33 mouse cellular contexts compared by ENCODE assay signal in genomic region chr6:13873959-13874358, GRCm38 (mm10). TPM values are rescaled to one million over a fixed set of nuclear protein-coding genes. Genes with fewer than 3 reads are reported as not detected.
DNase-seq lines count a peak whose midpoint lies in the region; ATAC-seq and TF ChIP-seq lines count a peak whose summit lies in the region.
"Had no signal": no experiment of that assay in that cellular context is flagged by ENCODE, and none has a peak within 500 bp of the region (broad histone marks: within the 10 kb centered on the region; RNA-seq: fewer than 3 reads in every experiment).

No protein-coding gene starts in this region.

- H3K27ac ChIP-seq in MEL (ENCODE audit: control insufficient read depth, low read depth, low read length), result no peak overlapping the region
- H3K27ac ChIP-seq: embryonic facial prominence, embryonic 15.5 days; forebrain, embryonic 13.5 days; hindbrain, embryonic 14.5 days; layer of hippocampus, adult 2 months; left cerebral cortex, adult 2 months; limb, embryonic 12.5 days; midbrain, embryonic 12.5 days; neural tube, embryonic 15.5 days; stomach, postnatal 0 days had no signal

- no peak for TF ChIP-seq POLR2A in MEL (IDR thresholded peaks at IDR 0.05; ENCODE audit: control insufficient read depth in 1 of 2, insufficient read depth in 1 of 2, low read depth in 1 of 2, low read length in 2 of 2, poor library complexity in 1 of 2)

- TF ChIP-seq EP300 in MEL (IDR thresholded peaks at IDR 0.05; ENCODE audit: low read depth in 1 of 2, low read length in 2 of 2), result peak in 1 of 2 experiments; percentile 32; a peak in 1 of 4 replicates

- H3K9me3 ChIP-seq in MEL (replicated peaks; ENCODE audit: insufficient read depth, low read length), result no peaks in the 10 kb centered on the region
- H3K9me3 ChIP-seq: embryonic facial prominence, embryonic 15.5 days; forebrain, embryonic 13.5 days; limb, embryonic 12.5 days; megakaryocyte, embryonic 14.5 days; midbrain, embryonic 12.5 days; neural tube, embryonic 15.5 days had no signal

- no peak for TF ChIP-seq RAD21 in MEL (IDR thresholded peaks at IDR 0.05; ENCODE audit: low read depth, low read length)

- peaks cover 2% of the 10 kb centered on the region; the same call in 1 of the 2 replicates for H3K79me2 ChIP-seq in MEL (ENCODE audit: control insufficient read depth, insufficient read depth, low read length, poor library complexity)

- ATAC-seq in common myeloid progenitor, adult 5-6 weeks (replicated peaks; ENCODE audit: low read depth, poor library complexity, severe bottlenecking), result 0 out of 2 replicates have a peak, but pooled peaks have one; percentile 20
- ATAC-seq in megakaryocyte progenitor cell, adult 5-6 weeks (replicated peaks; ENCODE audit: poor library complexity), result peak; percentile 47
- ATAC-seq: activated CD4-positive, CD25-positive, alpha-beta regulatory T cell, adult 4 months; CD4-positive, CD25-positive, alpha-beta regulatory T cell, adult 4 months; forebrain, embryonic 13.5 days had no signal

- peak; percentile 7 to 10 for DNase-seq in lung, adult 18-20 months
- no peak for DNase-seq in lung, postnatal 14 days
- DNase-seq in MEL (ENCODE audit: low read depth, low spot score), result peak; percentile 31
- no peak for DNase-seq in cerebellum, adult 18-20 months
- DNase-seq in adrenal gland, adult 2 months, result no peak
- DNase-seq in right cerebral cortex, adult 18-20 months, result no peak
- DNase-seq: adrenal gland, adult 8-10 months; cerebellum, adult 11-12 months; cerebellum, postnatal 10 days; gastrocnemius, postnatal 14 days; heart, adult 11 months; heart, postnatal 4 days; kidney, adult 11 months; kidney, postnatal 25 days; retina, postnatal 1 day; right cerebral cortex, postnatal 25 days; spleen, adult 18-20 months; thymus, adult 18-20 months; thymus, postnatal 25 days had no signal

- TF ChIP-seq CTCF in MEL (IDR thresholded peaks at IDR 0.05 in 2 of 3, conservative IDR thresholded peaks at IDR 0.05 in 1 of 3; ENCODE audit: control insufficient read depth in 1 of 3, insufficient read depth in 1 of 3, low read depth in 2 of 3, low read length in 3 of 3, poor library complexity in 1 of 3, severe bottlenecking in 1 of 3), result no peak

- no peak overlapping the region for H3K4me3 ChIP-seq in MEL (ENCODE audit: control insufficient read depth in 1 of 2, insufficient read depth in 1 of 2, low read depth in 2 of 2, low read length in 2 of 2)
- H3K4me3 ChIP-seq: embryonic facial prominence, embryonic 15.5 days; forebrain, embryonic 13.5 days; layer of hippocampus, adult 2 months; left cerebral cortex, adult 2 months; limb, embryonic 12.5 days; megakaryocyte, embryonic 14.5 days; midbrain, embryonic 12.5 days; neural tube, embryonic 15.5 days had no signal

- no peak overlapping the region for H3K9ac ChIP-seq in MEL (ENCODE audit: control insufficient read depth, low read depth, low read length, poor library complexity, severe bottlenecking)
- H3K9ac ChIP-seq: embryonic facial prominence, embryonic 15.5 days; forebrain, embryonic 13.5 days; hindbrain, embryonic 14.5 days; limb, embryonic 12.5 days; midbrain, embryonic 12.5 days; neural tube, embryonic 15.5 days had no signal

- H3K4me1 ChIP-seq in MEL (ENCODE audit: control insufficient read depth in 1 of 2, insufficient read depth in 2 of 2, low read length in 2 of 2), result peaks cover 0 to 6% of the 10 kb centered on the region in 2 experiments; a peak in 3 of 4 replicates

- H3K27me3 ChIP-seq in MEL (ENCODE audit: control insufficient read depth in 1 of 2, insufficient read depth in 2 of 2, low read length in 2 of 2), result no peaks in the 10 kb centered on the region
- H3K27me3 ChIP-seq: embryonic facial prominence, embryonic 15.5 days; forebrain, embryonic 13.5 days; limb, embryonic 12.5 days; megakaryocyte, embryonic 14.5 days; midbrain, embryonic 12.5 days; neural tube, embryonic 15.5 days had no signal

- peaks cover 0 to 11% of the 10 kb centered on the region in 2 experiments; a peak in 2 of 4 replicates for H3K36me3 ChIP-seq in MEL (ENCODE audit: control insufficient read depth in 1 of 2, insufficient read depth in 2 of 2, low read length in 2 of 2)
- H3K36me3 ChIP-seq: embryonic facial prominence, embryonic 15.5 days; limb, embryonic 12.5 days; midbrain, embryonic 12.5 days; neural tube, embryonic 15.5 days had no signal

TF ChIP-seq in MEL, 35 proteins besides CTCF, POLR2A, EP300 and RAD21:
- TF ChIP-seq ZKSCAN1 (IDR thresholded peaks at IDR 0.05; ENCODE audit: low read depth, low read length) (no peak), USF1 (IDR thresholded peaks at IDR 0.05; ENCODE audit: low read depth, low read length) (no peak)

RNA-seq across cellular contexts. Expression of gene 2610001J05Rik, which starts 2.6 kb away (rescaled TPM):
- total RNA-seq in MEL (2012; rRNA removed), result 28.1 and 28.3 TPM in 2 replicates
- 10 to 100 TPM in 1 of 2 experiments, not detected in 1; 45.4 TPM for polyA plus RNA-seq in MEL (2012; ENCODE audit: insufficient read depth in 1 of 2, insufficient read length in 2 of 2, low read depth in 1 of 2, low replicate concordance in 2 of 2, missing spikeins in 1 of 2)
- total RNA-seq in common myeloid progenitor, adult 5-6 weeks (2017), result 64.0 and 67.7 TPM in 2 replicates
- 38.0 and 50.1 TPM in 2 replicates for total RNA-seq in megakaryocyte progenitor cell, adult 5-6 weeks (2015)
- total RNA-seq in megakaryocyte progenitor cell, adult 5-6 weeks (2017), result 51.7 and 58.2 TPM in 2 replicates
- 10 to 100 TPM; 32.6 to 50.1 TPM for total RNA-seq in adrenal gland, adult 2 months (2021)
- polyA plus RNA-seq in adrenal gland, adult 2 months (2012; rRNA removed), result 4.4 and 5.6 TPM in 2 replicates

RNA-seq across cellular contexts. Expression of gene Gpr85, which starts 34.2 kb away (rescaled TPM):
- total RNA-seq in MEL (2012; rRNA removed), result not detected in 2 replicates
- polyA plus RNA-seq in MEL (2012; ENCODE audit: insufficient read depth in 1 of 2, insufficient read length in 2 of 2, low read depth in 1 of 2, low replicate concordance in 2 of 2, missing spikeins in 1 of 2), result not detected
- 0.05 TPM in 1 of 2 replicates, not detected in the other for total RNA-seq in common myeloid progenitor, adult 5-6 weeks (2017)
- total RNA-seq in megakaryocyte progenitor cell, adult 5-6 weeks (2015), result 0.44 and 1.2 TPM in 2 replicates
- total RNA-seq in megakaryocyte progenitor cell, adult 5-6 weeks (2017), result 0.41 and 0.54 TPM in 2 replicates
- total RNA-seq in adrenal gland, adult 2 months (2021), result 1 to 10 TPM in 1 of 2 experiments, under 1 TPM in 1; 0.75 to 1.2 TPM
- 0.07 and 0.67 TPM in 2 replicates for polyA plus RNA-seq in adrenal gland, adult 2 months (2012; rRNA removed)
- polyA plus RNA-seq: activated CD4-positive, CD25-positive, alpha-beta regulatory T cell, adult 4 months had no signal

Comparison
In these comparisons a context has a peak if more than half of its experiments do, and no peak if none do; other contexts are left out.
1. DNase-seq: peak in lung, adult 18-20 months (2 of 2) and MEL (single experiment); none in lung, postnatal 14 days (single experiment), cerebellum, adult 18-20 months (0 of 2), adrenal gland, adult 2 months (single experiment) and right cerebral cortex, adult 18-20 months (single experiment).